Mouse (Mus musculus) liver, embryonic 14.5 days (tissue): ENCODE results near the gene Foxk1. TPM values are rescaled to one million over a fixed set of nuclear protein-coding genes. Genes with fewer than 3 reads are reported as not detected.

Source experiments
- ATAC-seq: fragments of 200-750 bp; cut with Nextera tagmentation; 2 replicates; pipeline ENCODE4 v1.8.0; 2017; ENCODE audit warnings: moderate number of reproducible peaks, mild to moderate bottlenecking, moderate library complexity; ENCODE audit not compliant: insufficient read depth
- DNase-seq, 3 experiments: peaks; one replicate each; pipeline ENCODE4 v3.0.0-alpha.2; 2012 to 2013; ENCODE audit warnings: low read depth in 3 of 3, low spot score in 3 of 3
- H3K27ac ChIP-seq: fragments of 300-500 bp; sonication (generic); 2 replicates; pipeline ENCODE4 v1.5.1; 2014; ENCODE audit warnings: moderate library complexity, mild to moderate bottlenecking, control low read depth, inconsistent platforms
- H3K27me3 ChIP-seq: fragments of 300-500 bp; sonication (generic); 2 replicates; pipeline ENCODE4 v1.6.1; 2014; ENCODE audit warnings: mild to moderate bottlenecking, low read length, moderate library complexity; ENCODE audit not compliant: control insufficient read depth, insufficient read depth
- H3K36me3 ChIP-seq: fragments of 300-500 bp; sonication (generic); replicated peaks from 2 replicates; pipeline ENCODE4 v1.6.1; 2014; ENCODE audit warnings: low read depth; ENCODE audit not compliant: control insufficient read depth, insufficient read depth
- H3K4me1 ChIP-seq, 2 experiments: fragments of 200-500 bp in 1 of 2; fragments of 300-500 bp in 1 of 2; sonication (generic) in 1 of 2; replicated peaks; 2 replicates each; pipeline ENCODE4 v1.6.1; 2012 to 2014; ENCODE audit warnings: antibody characterized with exemption in 1 of 2, inconsistent platforms in 1 of 2, low read length in 1 of 2; ENCODE audit not compliant: control insufficient read depth in 2 of 2, insufficient read depth in 2 of 2
- H3K4me2 ChIP-seq: fragments of 300-500 bp; sonication (generic); 2 replicates; pipeline ENCODE4 v1.6.1; 2014; ENCODE audit warnings: low read depth, mild to moderate bottlenecking, control low read depth, moderate library complexity
- H3K4me3 ChIP-seq, 2 experiments: fragments of 200-500 bp in 1 of 2; fragments of 300-500 bp in 1 of 2; sonication (generic) in 1 of 2; 2 replicates each; pipeline ENCODE4 v1.5.1; 2012 to 2014; ENCODE audit warnings: low read depth in 2 of 2, low read length in 2 of 2, mild to moderate bottlenecking in 2 of 2, control low read depth in 1 of 2, inconsistent platforms in 1 of 2, moderate library complexity in 1 of 2; ENCODE audit not compliant: insufficient read depth in 1 of 2
- H3K9ac ChIP-seq: fragments of 300-500 bp; sonication (generic); replicated peaks from 2 replicates; pipeline ENCODE4 v1.6.1; 2014; ENCODE audit warnings: mild to moderate bottlenecking, control low read depth, moderate library complexity
- H3K9me3 ChIP-seq: fragments of 300-500 bp; sonication (generic); 2 replicates; pipeline ENCODE4 v1.6.1; 2016; ENCODE audit warnings: low read length, mixed read lengths; ENCODE audit not compliant: control insufficient read depth
- CTCF ChIP-seq: IDR thresholded peaks from 2 replicates; pipeline ENCODE4 v1.5.1; 2016; ENCODE audit warnings: antibody characterized with exemption, low read depth, control low read depth
- EP300 ChIP-seq: IDR thresholded peaks from 2 replicates; pipeline ENCODE4 v1.6.1; 2016; ENCODE audit warnings: antibody characterized with exemption, low read depth
- WGBS: fragments of 180-500 bp; shearing (Covaris S2); extraction: QIAGEN DNeasy Blood & Tissue Kit; methylation state at CpG from one replicate; pipeline ENCODE4 v1.1.7; 2014; ENCODE audit not compliant: insufficient replicate concordance; 5-methylcytosine and 5-hydroxymethylcytosine counted together
- polyA plus RNA-seq, 2 experiments: library from polyadenylated mRNA; depleted of rRNA in 1 of 2; stranded (reverse) in 1 of 2; unstranded in 1 of 2; fragments of >200 nt; fragmentation: Nextera tagmentation in 1 of 2; extraction: Ambion mirVana in 1 of 2; gene quantifications; 2 replicates each; pipeline versions ENCODE4 v1.2.1 to v1.2.3; 2012 to 2014

The Foxk1 gene
- polyA plus RNA-seq, 2 experiments = 1.1 to 2.4 TPM

DNA sequence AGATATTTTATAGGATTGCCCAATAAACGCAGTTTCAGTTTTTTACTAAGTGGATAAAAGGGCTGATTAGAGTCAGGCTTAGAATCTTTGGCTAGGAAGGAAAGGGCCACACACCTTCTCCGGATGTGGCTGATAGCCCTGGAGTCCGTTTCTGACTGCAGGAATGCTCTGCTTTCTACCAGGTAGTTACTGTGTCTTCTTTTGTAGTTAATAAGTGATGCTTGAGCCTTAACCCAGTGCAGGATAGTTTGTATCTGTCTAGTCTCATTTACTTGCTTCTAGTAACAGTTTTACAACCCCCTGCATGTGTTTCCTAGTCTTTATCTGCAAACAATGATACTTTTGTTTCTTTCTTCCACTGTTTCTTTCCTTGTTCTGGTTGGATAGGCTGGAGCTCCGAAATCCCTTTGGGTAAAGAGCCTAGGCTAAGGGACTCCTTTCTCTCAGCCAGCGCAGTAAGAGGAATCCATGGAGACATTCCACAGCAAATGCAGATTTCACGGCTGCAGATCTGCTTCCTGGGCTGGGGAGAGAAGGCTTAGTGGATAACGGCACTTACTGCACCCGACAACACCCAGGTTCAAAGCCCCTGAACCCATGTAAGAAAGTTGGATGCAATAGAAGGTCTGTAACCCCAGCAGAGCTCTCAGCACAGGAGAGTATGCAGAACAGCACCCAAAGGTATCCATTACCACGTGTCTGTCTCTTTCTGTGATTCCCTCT, 12.6 kb downstream of the Foxk1 start:
- 59% methylated on average over 9 of the region's 9 CpGs for WGBS
- peaks cover 14 to 22% of the 10 kb centered on the region in 2 experiments for H3K4me1 ChIP-seq
- no peaks in the 10 kb centered on the region for H3K36me3 ChIP-seq
- DNase-seq = no peak
- no peak overlapping the region for H3K9ac ChIP-seq
- no peaks in the 10 kb centered on the region for H3K27me3 ChIP-seq
- no peak overlapping the region for H3K4me2 ChIP-seq
- H3K27ac ChIP-seq = no peak overlapping the region
- no peak for ATAC-seq
- no peaks in the 10 kb centered on the region for H3K9me3 ChIP-seq
- TF ChIP-seq EP300 (no peak), CTCF (no peak)
- no peak overlapping the region for H3K4me3 ChIP-seq

DNA sequence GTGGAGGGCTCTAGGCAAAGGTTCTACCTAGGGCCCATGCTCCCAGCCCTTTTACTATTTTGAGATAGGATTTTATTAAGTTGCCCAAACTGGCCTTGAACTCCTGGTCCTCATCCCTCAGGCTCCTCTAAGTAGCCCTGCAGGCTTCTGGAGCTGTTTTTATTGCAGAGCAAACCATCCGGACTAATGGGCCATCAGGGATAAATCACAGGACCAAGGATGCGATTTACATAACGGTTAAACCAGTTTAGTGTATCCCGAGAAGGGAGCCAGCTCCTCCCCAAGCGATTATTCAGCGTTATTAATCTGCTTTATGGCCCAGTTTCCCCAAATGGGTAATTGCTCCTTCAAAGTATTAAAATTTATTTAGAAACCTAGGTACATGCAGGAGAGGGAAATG, 14.1 kb downstream of the Foxk1 start:
- Histone ChIP-seq H3K9me3 (no peaks in the 10 kb centered on the region), H3K36me3 (no peaks in the 10 kb centered on the region), H3K4me1 (peaks cover 14 to 15% of the 10 kb centered on the region in 2 experiments), H3K27ac (no peak overlapping the region), H3K4me3 (no peak overlapping the region), H3K9ac (no peak overlapping the region), H3K27me3 (no peaks in the 10 kb centered on the region), H3K4me2 (no peak overlapping the region)
- no peak for DNase-seq
- ATAC-seq = no peak
- TF ChIP-seq EP300 (no peak), CTCF (no peak)
- 64% methylated on average over 6 of the region's 6 CpGs for WGBS

- Histone ChIP-seq H3K27me3 (no peaks in the 10 kb centered on the region), H3K36me3 (no peaks in the 10 kb centered on the region), H3K27ac (peak overlapping the region; percentile 16; the same call in 1 of the 2 replicates), H3K9me3 (no peaks in the 10 kb centered on the region), H3K4me2 (peak overlapping the region; percentile 36), H3K4me3 (no peak overlapping the region), H3K4me1 (peaks cover 14 to 15% of the 10 kb centered on the region in 2 experiments), H3K9ac (0 out of 2 replicates have a peak overlapping the region, but pooled peaks have one; percentile 7)
- peak; percentile 58 for ATAC-seq
- TF ChIP-seq CTCF (no peak), EP300 (no peak)
- 9% methylated on average over 14 of the region's 14 CpGs for WGBS
- DNase-seq = no peak
These were observed 14.9 kb downstream of the Foxk1 start for GRCm38 (mm10) chr5:142416070-142416775.

GRCm38 (mm10) chr5:142417104-142417503, 15.8 kb downstream of the Foxk1 start:
- DNase-seq (no peak), ATAC-seq (no peak)
- no peaks in the 10 kb centered on the region for H3K36me3 ChIP-seq
- peaks cover 14 to 15% of the 10 kb centered on the region in 2 experiments for H3K4me1 ChIP-seq
- TF ChIP-seq CTCF (no peak), EP300 (no peak)
- H3K9me3 ChIP-seq = no peaks in the 10 kb centered on the region
- H3K4me3 ChIP-seq = no peak overlapping the region
- H3K27me3 ChIP-seq = no peaks in the 10 kb centered on the region
- H3K9ac ChIP-seq = no peak overlapping the region
- WGBS = 67% methylated on average over 3 of the region's 3 CpGs
- no peak overlapping the region; the same call in 1 of the 2 replicates for H3K27ac ChIP-seq
- no peak overlapping the region; the same call in 1 of the 2 replicates for H3K4me2 ChIP-seq

DNA sequence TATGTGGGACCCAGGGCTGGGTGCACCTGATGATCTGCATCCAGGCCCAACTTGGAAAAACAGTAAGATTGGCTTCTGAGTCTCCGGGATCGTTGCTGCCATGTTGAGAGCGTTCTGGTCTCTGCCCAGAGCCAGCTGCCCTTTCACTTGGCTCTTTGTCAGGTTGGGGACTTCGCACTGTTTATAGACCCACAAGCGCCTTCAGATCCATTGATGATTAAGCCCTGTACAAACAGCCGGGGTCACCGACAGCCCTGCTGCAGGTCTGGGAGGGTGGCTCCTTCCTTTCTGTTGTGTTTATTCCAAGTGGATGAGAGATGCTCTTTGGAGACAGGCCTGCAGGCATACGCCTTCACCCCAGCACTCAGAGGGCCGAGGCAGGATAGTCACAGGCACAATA, 16.6 kb downstream of the Foxk1 start:
- Histone ChIP-seq H3K4me2 (peak overlapping the region; percentile 9; the same call in 1 of the 2 replicates), H3K9ac (no peak overlapping the region), H3K27me3 (no peaks in the 10 kb centered on the region), H3K4me1 (peaks cover 14 to 15% of the 10 kb centered on the region in 2 experiments), H3K4me3 (no peak overlapping the region), H3K9me3 (no peaks in the 10 kb centered on the region), H3K27ac (no peak overlapping the region), H3K36me3 (no peaks in the 10 kb centered on the region)
- ATAC-seq (peak; percentile 26; the same call in 1 of the 2 replicates), DNase-seq (no peak)
- no peak for TF ChIP-seq EP300
- no peak for TF ChIP-seq CTCF
- WGBS = 75% methylated on average over 9 of the region's 9 CpGs
